Mouse (Mus musculus) olfactory bulb, adult 2 months (tissue): ENCODE results near the gene Eif4e3. TPM values are rescaled to one million over a fixed set of nuclear protein-coding genes. Genes with fewer than 3 reads are reported as not detected.
A peak's percentile ranks its signal among the peaks of the same experiment; 100 is the strongest.

Source experiments
- H3K27ac ChIP-seq: fragments of 200-500 bp; 2 replicates; pipeline ENCODE4 v1.5.1; 2012; ENCODE audit warnings: low read depth, low read length; ENCODE audit not compliant: insufficient read depth
- H3K4me1 ChIP-seq: fragments of 200-500 bp; 2 replicates; pipeline ENCODE4 v1.6.1; 2012; ENCODE audit warnings: low read length; ENCODE audit not compliant: control insufficient read depth, insufficient read depth
- H3K4me3 ChIP-seq: fragments of 200-500 bp; 2 replicates; pipeline ENCODE4 v1.5.1; 2012; ENCODE audit warnings: mild to moderate bottlenecking, low read depth, low read length, moderate library complexity; ENCODE audit not compliant: insufficient read depth
- CTCF ChIP-seq: fragments of 200-500 bp; IDR thresholded peaks from 2 replicates; pipeline ENCODE4 v1.5.1; 2012; ENCODE audit warnings: low read depth, mild to moderate bottlenecking, low read length, moderate library complexity; ENCODE audit not compliant: insufficient read depth
- POLR2A ChIP-seq: fragments of 200-500 bp; IDR thresholded peaks from 2 replicates; pipeline ENCODE4 v1.6.1; 2012; ENCODE audit warnings: mild to moderate bottlenecking, low read depth, low read length, moderate library complexity; ENCODE audit not compliant: insufficient read depth
- WGBS: fragments of 180-500 bp; shearing (Covaris S2); methylation state at CpG from one replicate; pipeline ENCODE4 v1.1.7; 2018; 5-methylcytosine and 5-hydroxymethylcytosine counted together
- polyA plus RNA-seq: library from polyadenylated mRNA; stranded (reverse); fragments of >200 nt; gene quantifications from 2 replicates; pipeline ENCODE4 v1.2.4, GENCODE M21; 2012; ENCODE audit warnings: low replicate concordance; ENCODE audit not compliant: missing spikeins, insufficient read depth, insufficient read length

Gene Eif4e3
- polyA plus RNA-seq, 1 experiment, result not detected

- Histone ChIP-seq H3K4me3 (no peak overlapping the region), H3K4me1 (peaks cover 20% of the 10 kb centered on the region), H3K27ac (peak overlapping the region; percentile 88)
- WGBS, result 14% methylated on average over 5 of the region's 5 CpGs
- no peak for TF ChIP-seq POLR2A
- TF ChIP-seq CTCF, result no peak
Observed at GRCm38 (mm10) chr6:99669481-99670325, 3.1 kb upstream of the Eif4e3 start.

GRCm38 (mm10) chr6:99667290-99667689 lies 719 bp upstream of the Eif4e3 start:
- WGBS, result 53% methylated on average over 8 of the region's 8 CpGs
- TF ChIP-seq CTCF, result no peak
- TF ChIP-seq POLR2A, result no peak
- Histone ChIP-seq H3K4me3 (no peak overlapping the region), H3K27ac (peak overlapping the region; percentile 36; the same call in 1 of the 2 replicates), H3K4me1 (peaks cover 26% of the 10 kb centered on the region)

DNA sequence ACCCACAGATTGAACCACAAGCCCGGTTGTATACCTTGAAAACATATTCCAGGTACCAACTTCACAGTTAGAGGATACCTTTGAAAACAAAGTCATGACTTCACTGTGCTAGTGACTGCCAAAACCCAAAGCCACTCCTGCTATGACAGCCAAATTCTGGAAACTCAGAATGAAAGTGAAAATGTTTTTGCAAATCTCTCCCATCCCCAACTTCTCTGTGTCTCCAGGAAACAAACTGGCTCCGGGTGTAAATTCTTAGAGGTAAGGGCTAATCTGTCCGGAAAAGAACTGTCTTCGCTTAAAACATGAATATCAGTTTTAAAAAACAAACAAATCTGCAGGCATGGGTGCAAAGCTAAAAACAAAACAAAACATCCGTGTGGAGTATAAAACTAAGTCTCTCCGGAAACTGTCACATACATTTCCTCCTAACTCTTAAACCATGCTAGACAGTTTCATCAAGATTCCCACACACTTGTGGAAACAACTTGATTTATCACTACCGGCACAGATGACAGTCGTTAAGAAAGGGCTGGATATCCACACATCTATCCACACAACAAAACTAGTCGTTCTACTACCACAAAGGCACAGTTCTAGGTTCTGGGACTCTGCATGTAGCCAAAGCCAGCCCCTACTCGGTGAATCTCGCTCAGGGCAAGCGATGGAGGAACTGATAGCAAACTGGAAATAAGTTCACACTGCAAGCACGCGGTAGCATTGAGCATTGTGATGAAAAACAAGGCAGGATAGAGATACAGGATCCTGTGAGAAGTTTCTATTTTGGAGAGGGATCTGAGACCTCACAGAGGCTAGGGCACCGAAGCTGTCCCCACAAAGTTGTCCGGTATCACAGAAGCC lies 884 bp downstream of the Eif4e3 start:
- peaks cover 26% of the 10 kb centered on the region for H3K4me1 ChIP-seq
- WGBS, result 28% methylated on average over 16 of the region's 16 CpGs
- peak overlapping the region; percentile 78 for H3K4me3 ChIP-seq
- TF ChIP-seq CTCF, result no peak
- TF ChIP-seq POLR2A, result no peak
- H3K27ac ChIP-seq, result no peak overlapping the region

- no peak for TF ChIP-seq POLR2A
- no peak for TF ChIP-seq CTCF
- Histone ChIP-seq H3K27ac (no peak overlapping the region), H3K4me1 (peaks cover 19% of the 10 kb centered on the region), H3K4me3 (no peak overlapping the region)
- 78% methylated on average over 8 of the region's 8 CpGs for WGBS
Observed at GRCm38 (mm10) chr6:99663232-99663631, 3.3 kb downstream of the Eif4e3 start.

DNA sequence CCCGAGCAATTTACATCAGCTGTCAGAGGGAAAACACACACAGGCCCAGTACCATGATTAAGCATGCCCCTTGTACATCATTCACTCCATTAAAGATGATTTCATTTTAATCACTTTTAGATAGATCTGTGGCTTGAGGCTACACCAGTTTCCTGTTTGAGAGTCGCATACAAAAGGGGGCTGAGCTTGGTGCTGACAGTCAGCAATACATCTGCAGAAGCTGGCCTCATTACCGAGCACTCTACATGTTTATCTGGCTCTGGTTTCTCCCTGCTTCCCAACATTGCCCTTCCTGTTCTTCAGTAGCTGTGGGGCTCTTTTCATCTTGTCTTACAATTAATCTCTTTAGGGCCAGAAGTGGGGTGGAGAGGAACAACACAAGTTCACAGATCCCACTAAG lies 6.1 kb downstream of the Eif4e3 start:
- H3K4me1 ChIP-seq, result peaks cover 11% of the 10 kb centered on the region; the same call in 1 of the 2 replicates
- WGBS, result 63% methylated on average over 3 of the region's 3 CpGs
- TF ChIP-seq CTCF (no peak), POLR2A (no peak)
- no peak overlapping the region for H3K27ac ChIP-seq
- H3K4me3 ChIP-seq, result no peak overlapping the region

GRCm38 (mm10) chr6:99658586-99658985 lies 8.0 kb downstream of the Eif4e3 start:
- TF ChIP-seq CTCF (no peak), POLR2A (no peak)
- WGBS, result 72% methylated on average over 10 of the region's 10 CpGs
- no peak overlapping the region for H3K27ac ChIP-seq
- no peak overlapping the region for H3K4me3 ChIP-seq
- H3K4me1 ChIP-seq, result peaks cover 6% of the 10 kb centered on the region; the same call in 1 of the 2 replicates

DNA sequence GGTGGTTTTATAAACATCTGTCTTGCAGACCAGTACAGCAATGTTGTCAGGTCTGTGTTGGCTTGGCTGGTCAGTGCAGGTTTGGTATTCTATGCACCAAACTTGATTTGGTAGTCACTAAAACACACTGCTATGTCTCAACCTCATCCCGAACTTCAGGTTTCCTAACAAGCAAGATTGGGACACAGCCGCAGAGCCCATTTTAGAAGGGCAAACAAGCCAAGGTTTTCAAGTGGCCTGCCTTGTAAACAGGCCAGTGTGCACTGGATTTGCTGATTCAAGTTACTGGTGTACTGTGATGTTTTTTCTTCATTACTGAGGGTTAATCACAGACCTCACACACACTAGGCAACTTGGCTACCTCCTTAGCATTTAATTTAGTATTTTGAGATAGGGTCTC lies 10.5 kb downstream of the Eif4e3 start:
- Histone ChIP-seq H3K4me1 (peaks cover 8% of the 10 kb centered on the region; the same call in 1 of the 2 replicates), H3K27ac (no peak overlapping the region), H3K4me3 (no peak overlapping the region)
- TF ChIP-seq CTCF, result no peak
- TF ChIP-seq POLR2A, result no peak
- 88% methylated on average over 2 of the region's 2 CpGs for WGBS

GRCm38 (mm10) chr6:99655488-99655887 lies 11.1 kb downstream of the Eif4e3 start:
- TF ChIP-seq POLR2A (no peak), CTCF (no peak)
- Histone ChIP-seq H3K4me1 (peaks cover 8% of the 10 kb centered on the region; the same call in 1 of the 2 replicates), H3K4me3 (no peak overlapping the region), H3K27ac (no peak overlapping the region)
- WGBS, result 68% methylated on average over 7 of the region's 7 CpGs

DNA sequence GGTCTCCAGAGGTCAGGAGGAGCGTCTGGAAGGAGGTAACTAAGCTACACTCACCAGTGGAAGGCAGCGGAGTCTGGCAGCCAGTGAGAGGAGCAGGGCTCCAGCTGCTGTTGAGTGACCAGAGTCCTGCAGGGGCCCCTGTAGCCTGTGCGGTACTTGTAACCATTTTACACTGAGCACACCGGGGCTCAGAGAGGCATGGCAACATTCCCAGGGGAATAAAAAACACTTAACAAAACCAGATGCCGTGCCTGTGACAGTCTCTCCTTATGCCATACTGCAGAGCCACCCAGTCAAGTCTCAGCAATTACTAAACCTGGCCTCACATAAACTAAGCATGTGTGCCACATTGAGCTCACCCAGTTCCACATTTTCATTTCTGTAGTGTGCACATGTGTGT lies 12.2 kb downstream of the Eif4e3 start:
- Histone ChIP-seq H3K4me1 (peaks cover 8% of the 10 kb centered on the region; the same call in 1 of the 2 replicates), H3K4me3 (no peak overlapping the region), H3K27ac (no peak overlapping the region)
- TF ChIP-seq POLR2A (no peak), CTCF (no peak)
- WGBS, result 57% methylated on average over 5 of the region's 5 CpGs
